ENCODE assay signal across 1 mouse cellular context in genomic region chr11:69046395-69046774, GRCm38 (mm10).
TF ChIP-seq lines count a peak whose summit lies in the region.

No protein-coding gene starts in this region.

TF ChIP-seq in MEL, 35 proteins besides CTCF, POLR2A, EP300 and RAD21 (continued from another document):
- TF ChIP-seq UBTF (IDR thresholded peaks at IDR 0.05; ENCODE audit: borderline replicate concordance, insufficient read depth, low read depth, low read length): no peak
- no peak for TF ChIP-seq ZNF384 (IDR thresholded peaks at IDR 0.05; ENCODE audit: low read depth, low read length)
- TF ChIP-seq MEF2A (IDR thresholded peaks at IDR 0.05; ENCODE audit: extremely low read depth, insufficient replicate concordance, low read depth, low read length, poor library complexity, severe bottlenecking): no peak
- TF ChIP-seq SIN3A (IDR thresholded peaks at IDR 0.05; ENCODE audit: low read length): no peak
- TF ChIP-seq BHLHE40 (IDR thresholded peaks at IDR 0.05; ENCODE audit: borderline replicate concordance, low read depth, low read length): no peak
- no peak for TF ChIP-seq USF1 (IDR thresholded peaks at IDR 0.05; ENCODE audit: low read depth, low read length)
TF ChIP-seq in MEL: peak in this region for 0.
